Mouse (Mus musculus) embryonic fibroblast, embryonic 13.5 days (primary cell): ENCODE measurements around the gene Vcam1.

Experiments
- CTCF ChIP-seq: IDR thresholded peaks from 2 replicates; pipeline ENCODE4 v1.5.1; 2011; ENCODE audit warnings: mild to moderate bottlenecking, control low read depth, low read length, moderate library complexity, borderline replicate concordance; ENCODE audit not compliant: insufficient read depth
- POLR2A ChIP-seq: IDR thresholded peaks from 2 replicates; pipeline ENCODE4 v1.6.1; 2011; ENCODE audit warnings: low read depth, mild to moderate bottlenecking, control low read depth, low read length, moderate library complexity

- TF ChIP-seq CTCF: no peak
- no peak for TF ChIP-seq POLR2A
Observed at GRCm38 (mm10) chr3:116080166-116080788, 49.2 kb downstream of the Vcam1 start.
